Mouse (Mus musculus) kidney, adult 2 months (tissue): ENCODE measurements at regions not wholly inside any gene's neighbourhood (a gene's known extent, or its start where the extent isn't known, plus 50 kb on each side); places are given as distances from the start of the nearest gene placed in this dataset.
"Not testable (repeated sequence)": the region's sequence is repeated elsewhere in the genome, so short reads cannot be mapped to it uniquely, and the experiment has no call there.

Experiments used
- CTCF ChIP-seq: fragments of 200-500 bp; conservative IDR thresholded peaks from 2 replicates; pipeline ENCODE4 v1.5.1; 2011; ENCODE audit warnings: low read depth, mild to moderate bottlenecking, control low read depth, low read length, moderate library complexity, mixed read lengths; ENCODE audit not compliant: insufficient read depth, insufficient read length
- POLR2A ChIP-seq: fragments of 200-500 bp; IDR thresholded peaks from one replicate; pipeline ENCODE4 v1.6.1; 2011; ENCODE audit warnings: low read depth, low read length, control low read depth

- not testable (repeated sequence) for TF ChIP-seq CTCF, POLR2A
Observed at GRCm38 (mm10) chr15:89656558-89656957, 64.8 kb upstream of the Rabl2 start.
